Mouse (Mus musculus): ENCODE measurements around the gene Sppl2c.

GRCm38 (mm10) chr11:104203271-104203670, 17.1 kb downstream of the Sppl2c start:
- TF ChIP-seq CTCF (conservative IDR thresholded peaks at IDR 0.05; ENCODE audit: low read length) (no peak), NANOG (IDR thresholded peaks at IDR 0.05; ENCODE audit: borderline replicate concordance, low read length) (no peak)

Data from E14TG2a.4 (cell line).